Mouse (Mus musculus): ENCODE data around the gene Wbp2. TPM values are rescaled to one million over a fixed set of nuclear protein-coding genes. Genes with fewer than 3 reads are reported as not detected.

Wbp2 gene
- polyA plus RNA-seq, 1 experiment from 2014 or later: 99.4 TPM

DNA sequence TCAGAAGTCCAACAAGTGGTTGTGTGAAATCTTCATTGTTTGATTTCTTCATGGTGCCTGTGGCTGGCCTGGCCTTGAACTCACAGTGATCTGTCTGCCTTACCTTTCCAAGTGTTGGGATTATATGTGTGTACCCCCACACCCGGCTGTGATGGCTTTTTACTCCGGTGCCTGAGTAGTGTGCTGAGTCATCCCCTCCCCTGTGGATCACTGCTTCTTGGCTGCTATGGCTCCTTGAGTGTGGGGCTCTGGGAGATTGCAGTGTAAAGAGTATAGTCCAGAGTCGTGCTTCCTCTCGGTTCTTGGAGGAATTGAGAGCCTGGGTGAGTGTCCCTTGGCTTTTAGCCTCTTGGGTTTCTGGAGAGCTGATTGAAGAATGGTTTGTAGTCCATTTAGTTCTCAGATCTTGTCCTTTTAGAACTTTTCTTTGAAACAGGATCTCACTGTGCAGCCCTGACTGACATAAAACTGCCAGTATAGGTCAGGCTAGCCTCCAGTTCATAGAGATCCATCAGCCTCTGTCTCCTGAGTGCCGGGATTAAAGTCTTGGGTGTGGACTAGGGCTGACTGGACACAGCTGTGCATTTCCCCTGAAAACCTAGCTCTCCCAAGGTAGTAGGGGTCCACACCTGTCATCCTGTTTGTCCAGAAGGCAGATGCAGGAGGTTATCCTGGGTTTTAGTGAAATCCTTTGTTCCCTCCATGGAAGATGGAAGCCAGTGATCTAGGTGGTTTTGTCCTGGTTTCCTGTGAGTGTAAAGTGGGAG is 44.2 kb downstream of the Wbp2 start:
- peak overlapping the region; percentile 31; the same call in 1 of the 2 replicates for H3K27ac ChIP-seq (ENCODE audit: low read length)
- WGBS: 29% methylated on average over 5 of the region's 5 CpGs
- no peak overlapping the region for H3K9ac ChIP-seq (replicated peaks; ENCODE audit: low read length)
- no peaks in the 10 kb centered on the region for H3K4me1 ChIP-seq (ENCODE audit: insufficient read depth, low read length)
- H3K36me3 ChIP-seq (ENCODE audit: insufficient read depth, low read length): peaks cover 35% of the 10 kb centered on the region
- ATAC-seq (ENCODE audit: low FRiP score, low TSS enrichment): no peak; the same call in 1 of the 2 replicates
- no peak overlapping the region for H3K4me2 ChIP-seq (replicated peaks; ENCODE audit: low read depth, low read length)
- no peaks in the 10 kb centered on the region for H3K27me3 ChIP-seq (ENCODE audit: insufficient read depth, low read length)
- H3K9me3 ChIP-seq (ENCODE audit: low read length): no peaks in the 10 kb centered on the region
- no peak overlapping the region for H3K4me3 ChIP-seq (ENCODE audit: low read length)

DNA sequence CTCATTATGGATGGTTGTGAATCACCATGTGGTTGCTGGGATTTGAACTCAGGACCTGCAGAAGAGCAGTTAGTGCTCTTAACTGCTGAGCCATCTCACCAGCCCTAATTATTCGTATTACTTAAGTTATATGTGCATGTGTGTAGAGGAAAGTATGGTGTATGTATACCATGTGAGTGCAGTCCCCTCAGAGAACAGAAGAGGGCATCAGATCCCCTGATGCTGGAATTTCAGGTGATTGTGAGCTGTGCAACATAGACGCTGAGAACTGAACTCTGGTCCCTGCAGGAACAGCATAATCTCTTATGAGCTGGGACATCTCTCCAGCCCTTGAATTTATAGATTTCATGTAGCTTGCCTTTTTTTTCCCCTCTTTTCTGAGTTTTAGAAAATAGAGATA is 45.0 kb downstream of the Wbp2 start:
- Histone ChIP-seq H3K9ac (replicated peaks; ENCODE audit: low read length) (no peak overlapping the region), H3K27me3 (ENCODE audit: insufficient read depth, low read length) (no peaks in the 10 kb centered on the region), H3K9me3 (ENCODE audit: low read length) (no peaks in the 10 kb centered on the region), H3K27ac (ENCODE audit: low read length) (no peak overlapping the region), H3K4me3 (ENCODE audit: low read length) (no peak overlapping the region), H3K4me1 (ENCODE audit: insufficient read depth, low read length) (no peaks in the 10 kb centered on the region), H3K36me3 (ENCODE audit: insufficient read depth, low read length) (peaks cover 28% of the 10 kb centered on the region), H3K4me2 (replicated peaks; ENCODE audit: low read depth, low read length) (no peak overlapping the region)
- 97% methylated on average over 2 of the region's 2 CpGs for WGBS
- ATAC-seq (ENCODE audit: low FRiP score, low TSS enrichment): no peak

DNA sequence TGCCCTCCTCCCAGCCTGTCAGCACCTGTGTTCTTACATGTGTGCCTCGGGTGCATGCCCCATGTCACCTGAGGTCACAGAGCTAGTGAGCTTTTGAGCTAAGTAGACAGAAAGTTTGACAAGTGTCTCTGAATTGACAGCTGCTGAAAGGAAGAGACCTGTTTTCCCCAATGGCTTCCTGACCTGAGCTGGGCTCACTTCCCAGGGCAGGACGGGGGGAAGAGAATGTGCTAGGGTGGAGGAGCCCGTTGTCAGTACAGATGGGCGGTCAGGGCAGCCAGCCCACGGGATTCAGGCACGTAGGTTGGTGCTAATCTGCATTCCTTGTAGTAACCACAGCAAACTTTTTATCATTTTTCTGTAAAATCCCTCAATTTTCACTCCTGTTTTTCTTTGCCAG is 46.2 kb downstream of the Wbp2 start:
- no peak overlapping the region for H3K4me3 ChIP-seq (ENCODE audit: low read length)
- H3K4me2 ChIP-seq (replicated peaks; ENCODE audit: low read depth, low read length): no peak overlapping the region
- no peak overlapping the region for H3K27ac ChIP-seq (ENCODE audit: low read length)
- peaks cover 22% of the 10 kb centered on the region for H3K36me3 ChIP-seq (ENCODE audit: insufficient read depth, low read length)
- H3K27me3 ChIP-seq (ENCODE audit: insufficient read depth, low read length): no peaks in the 10 kb centered on the region
- no peak overlapping the region for H3K9ac ChIP-seq (replicated peaks; ENCODE audit: low read length)
- no peak for ATAC-seq (ENCODE audit: low FRiP score, low TSS enrichment)
- no peaks in the 10 kb centered on the region for H3K4me1 ChIP-seq (ENCODE audit: insufficient read depth, low read length)
- 81% methylated on average over 6 of the region's 6 CpGs for WGBS
- no peaks in the 10 kb centered on the region for H3K9me3 ChIP-seq (ENCODE audit: low read length)

DNA sequence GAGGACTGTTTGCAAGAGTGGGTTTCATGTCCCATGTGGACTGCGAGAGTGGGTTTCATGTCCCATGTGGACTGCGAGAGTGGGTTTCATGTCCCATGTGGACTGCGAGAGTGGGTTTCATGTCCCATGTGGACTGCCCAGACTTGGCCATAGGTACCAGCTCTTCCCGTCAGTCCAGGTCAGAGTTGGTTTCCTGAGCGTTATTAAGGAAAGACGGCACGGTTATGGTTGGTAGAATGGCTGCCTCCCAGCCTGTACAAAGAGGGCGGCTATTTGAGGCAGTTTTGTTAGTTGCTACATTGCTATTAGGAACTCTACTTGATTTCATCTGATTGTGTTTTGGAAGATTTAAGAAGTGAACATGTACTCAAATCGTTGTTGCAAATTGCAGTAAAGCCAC is 49.0 kb downstream of the Wbp2 start:
- Histone ChIP-seq H3K36me3 (ENCODE audit: insufficient read depth, low read length) (peaks cover 26% of the 10 kb centered on the region), H3K4me1 (ENCODE audit: insufficient read depth, low read length) (peaks cover 2% of the 10 kb centered on the region; the same call in 1 of the 2 replicates), H3K4me2 (replicated peaks; ENCODE audit: low read depth, low read length) (no peak overlapping the region), H3K27me3 (ENCODE audit: insufficient read depth, low read length) (no peaks in the 10 kb centered on the region), H3K4me3 (ENCODE audit: low read length) (no peak overlapping the region), H3K27ac (ENCODE audit: low read length) (no peak overlapping the region), H3K9me3 (ENCODE audit: low read length) (no peaks in the 10 kb centered on the region), H3K9ac (replicated peaks; ENCODE audit: low read length) (no peak overlapping the region)
- no peak for ATAC-seq (ENCODE audit: low FRiP score, low TSS enrichment)
- WGBS: 90% methylated on average over 9 of the region's 9 CpGs

DNA sequence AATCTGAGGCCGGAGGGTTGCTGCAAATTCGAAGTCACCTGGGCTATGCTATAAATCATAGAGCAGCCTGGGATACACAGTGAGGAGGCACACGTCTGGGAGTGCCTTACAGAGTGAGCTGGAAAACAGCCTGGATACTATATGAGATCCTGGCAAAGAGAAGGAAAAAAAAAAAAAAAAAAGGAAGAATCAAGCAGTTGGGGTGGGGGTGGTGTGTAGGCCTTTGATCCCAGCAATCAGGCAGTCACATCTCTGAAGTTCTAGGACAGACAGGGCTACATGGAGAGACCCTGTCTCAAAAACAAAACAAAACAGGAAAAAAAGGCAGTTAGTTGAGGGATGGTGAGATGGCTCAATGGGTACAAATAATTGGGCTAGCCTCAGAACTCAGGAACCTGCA is 50.1 kb downstream of the Wbp2 start:
- no peak for ATAC-seq (ENCODE audit: low FRiP score, low TSS enrichment)
- Histone ChIP-seq H3K4me1 (ENCODE audit: insufficient read depth, low read length) (peaks cover 11% of the 10 kb centered on the region), H3K9me3 (ENCODE audit: low read length) (no peaks in the 10 kb centered on the region), H3K27me3 (ENCODE audit: insufficient read depth, low read length) (no peaks in the 10 kb centered on the region), H3K4me3 (ENCODE audit: low read length) (no peak overlapping the region), H3K36me3 (ENCODE audit: insufficient read depth, low read length) (peaks cover 26% of the 10 kb centered on the region), H3K9ac (replicated peaks; ENCODE audit: low read length) (no peak overlapping the region), H3K4me2 (replicated peaks; ENCODE audit: low read depth, low read length) (no peak overlapping the region), H3K27ac (ENCODE audit: low read length) (no peak overlapping the region)
- 61% methylated on average over 3 of the region's 3 CpGs for WGBS

DNA sequence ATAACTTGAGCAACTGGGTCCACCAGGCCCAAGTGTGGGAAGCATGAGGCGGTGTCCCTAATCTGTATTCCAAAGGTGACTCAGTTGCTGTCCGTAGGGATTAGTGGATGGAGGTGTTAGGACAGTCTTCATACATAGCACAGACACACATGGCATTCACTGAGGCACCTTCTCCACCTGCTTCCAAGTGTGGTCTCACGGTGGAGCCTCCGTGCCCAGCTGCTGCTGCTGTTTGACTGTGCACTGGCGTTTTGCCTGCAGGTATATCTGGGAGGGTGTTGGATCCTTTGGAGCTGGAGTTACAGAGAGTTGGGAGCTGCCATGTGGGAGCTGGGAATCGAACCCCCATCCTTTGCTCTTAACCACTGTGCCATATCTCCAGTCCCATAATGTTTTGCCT is 52.2 kb downstream of the Wbp2 start:
- 93% methylated on average over 6 of the region's 6 CpGs for WGBS
- H3K4me3 ChIP-seq (ENCODE audit: low read length): no peak overlapping the region
- no peak overlapping the region for H3K9ac ChIP-seq (replicated peaks; ENCODE audit: low read length)
- ATAC-seq (ENCODE audit: low FRiP score, low TSS enrichment): no peak
- H3K9me3 ChIP-seq (ENCODE audit: low read length): no peaks in the 10 kb centered on the region
- peaks cover 21% of the 10 kb centered on the region for H3K4me1 ChIP-seq (ENCODE audit: insufficient read depth, low read length)
- no peak overlapping the region for H3K27ac ChIP-seq (ENCODE audit: low read length)
- H3K27me3 ChIP-seq (ENCODE audit: insufficient read depth, low read length): no peaks in the 10 kb centered on the region
- peaks cover 12% of the 10 kb centered on the region; the same call in 1 of the 2 replicates for H3K36me3 ChIP-seq (ENCODE audit: insufficient read depth, low read length)
- no peak overlapping the region for H3K4me2 ChIP-seq (replicated peaks; ENCODE audit: low read depth, low read length)

DNA sequence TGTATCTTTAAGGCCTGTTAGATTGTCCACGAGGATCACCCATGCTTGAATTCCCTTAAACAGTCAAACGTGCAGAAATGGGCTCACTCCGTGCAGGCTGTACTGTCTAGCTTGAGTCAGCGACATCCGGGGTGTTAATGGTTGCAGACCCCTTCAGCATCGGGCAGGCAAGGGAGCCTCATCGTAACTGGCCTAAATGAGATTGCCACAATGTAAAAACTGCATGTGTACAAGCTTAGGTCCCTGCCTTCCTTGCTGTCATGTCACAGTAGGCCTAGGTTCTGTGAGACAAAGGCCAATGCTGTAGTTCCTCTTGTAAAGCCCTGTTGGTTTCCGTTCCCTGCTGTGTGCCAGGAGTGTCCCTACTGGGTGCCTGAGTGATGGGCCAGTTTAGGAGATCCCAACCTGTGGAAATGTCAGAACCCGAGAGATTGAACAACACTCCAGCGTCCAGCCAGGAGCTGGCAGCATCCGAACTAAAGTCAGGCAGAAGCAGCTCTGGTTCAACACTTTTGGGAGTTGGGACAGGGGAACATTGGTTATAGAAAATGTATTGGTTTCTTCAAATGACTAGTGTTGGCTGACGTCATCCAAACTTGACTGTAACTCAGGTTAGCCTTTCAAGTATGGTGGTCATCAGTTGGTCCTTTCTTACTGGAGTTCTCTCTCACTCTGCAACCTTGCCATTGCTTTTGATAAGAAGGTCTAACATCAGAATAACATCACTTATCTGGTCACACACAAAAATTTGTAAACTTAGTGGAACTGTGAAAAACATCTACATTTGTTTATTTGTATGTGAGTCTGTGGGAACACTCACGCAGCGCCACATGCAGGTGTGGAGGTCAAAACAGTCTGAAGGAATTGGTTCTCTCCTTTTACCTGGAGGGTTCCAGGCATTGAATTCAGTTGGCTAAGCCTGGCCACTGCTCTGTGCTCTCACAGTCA is 55.6 kb downstream of the Wbp2 start:
- no peaks in the 10 kb centered on the region for H3K27me3 ChIP-seq (ENCODE audit: insufficient read depth, low read length)
- 27% methylated on average over 14 of the region's 14 CpGs for WGBS
- peak overlapping the region; percentile 95 for H3K9ac ChIP-seq (replicated peaks; ENCODE audit: low read length)
- peaks cover 26% of the 10 kb centered on the region for H3K4me1 ChIP-seq (ENCODE audit: insufficient read depth, low read length)
- H3K27ac ChIP-seq (ENCODE audit: low read length): peak overlapping the region; percentile 99
- no peaks in the 10 kb centered on the region for H3K9me3 ChIP-seq (ENCODE audit: low read length)
- peak; percentile 21; the same call in 1 of the 2 replicates for ATAC-seq (ENCODE audit: low FRiP score, low TSS enrichment)
- H3K36me3 ChIP-seq (ENCODE audit: insufficient read depth, low read length): peaks cover 8% of the 10 kb centered on the region; the same call in 1 of the 2 replicates
- peak overlapping the region; percentile 70 for H3K4me3 ChIP-seq (ENCODE audit: low read length)
- peak overlapping the region; percentile 90 for H3K4me2 ChIP-seq (replicated peaks; ENCODE audit: low read depth, low read length)

DNA sequence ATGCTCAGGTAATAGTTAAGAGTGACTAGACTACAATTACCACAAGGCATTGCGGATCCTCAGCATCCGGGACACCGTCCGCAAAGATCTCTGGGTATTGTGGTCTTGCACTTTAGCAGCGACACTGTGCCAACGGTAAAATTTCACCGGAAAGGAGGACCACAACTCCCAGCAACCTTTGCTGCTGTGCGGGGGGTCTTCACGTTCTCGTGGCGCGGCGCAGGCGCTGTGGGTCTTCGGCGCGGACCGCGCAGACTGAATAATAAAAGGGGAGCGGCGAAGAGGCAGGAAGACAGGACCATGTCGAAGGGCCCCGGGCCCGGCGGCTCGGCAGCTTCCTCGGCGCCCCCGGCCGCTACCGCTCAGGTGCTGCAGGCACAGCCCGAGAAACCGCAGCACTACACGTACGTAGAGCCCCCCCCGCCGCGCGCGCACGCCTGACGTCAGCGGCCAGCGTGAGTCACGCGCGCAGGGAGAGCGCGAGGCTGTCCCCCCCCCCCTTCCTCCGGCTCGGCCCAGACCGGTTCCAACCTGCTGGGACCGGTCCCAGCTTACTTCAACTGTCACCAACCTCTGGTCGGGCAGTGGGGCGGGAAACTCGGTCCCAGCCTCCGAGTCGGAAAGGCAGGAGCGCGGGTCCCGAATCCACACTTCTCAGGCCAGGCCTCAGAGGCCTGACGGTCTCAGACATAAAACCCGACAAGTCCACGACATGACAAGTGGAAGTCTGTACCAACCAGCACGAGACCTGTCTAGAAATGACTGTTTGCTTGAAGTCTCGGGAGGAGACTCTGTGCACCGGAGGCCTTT is 56.5 kb downstream of the Wbp2 start, which contains the start of gene Unk:
Gene Unk (plus strand): TSS at position 235 of the 810 bp plus-strand sequence.
- Histone ChIP-seq H3K4me2 (replicated peaks; ENCODE audit: low read depth, low read length) (peak within 1 kb of the TSS; percentile 90), H3K9ac (replicated peaks; ENCODE audit: low read length) (peak within 1 kb of the TSS; percentile 95), H3K36me3 (ENCODE audit: insufficient read depth, low read length) (peaks cover 8% of the 10 kb centered on the region; the same call in 1 of the 2 replicates), H3K27me3 (ENCODE audit: insufficient read depth, low read length) (no peaks in the 10 kb centered on the region), H3K4me3 (ENCODE audit: low read length) (peak within 1 kb of the TSS; percentile 70), H3K4me1 (ENCODE audit: insufficient read depth, low read length) (peaks cover 26% of the 10 kb centered on the region), H3K27ac (ENCODE audit: low read length) (peak within 1 kb of the TSS; percentile 99), H3K9me3 (ENCODE audit: low read length) (no peaks in the 10 kb centered on the region)
- WGBS: under 1% methylated on average over 61 of the region's 67 CpGs
- peak; percentile 96 for ATAC-seq (ENCODE audit: low FRiP score, low TSS enrichment)

All from kidney, embryonic 16.5 days (tissue).